Mouse (Mus musculus) cerebellum, adult 18-20 months (tissue): ENCODE measurements around the gene Gm20388.
A peak's percentile ranks its signal among the peaks of the same experiment; 100 is the strongest.

Experiments used
- DNase-seq, 2 experiments: peaks; one replicate each; pipeline ENCODE4 v3.0.0; 2021

Gm20388 gene

DNA sequence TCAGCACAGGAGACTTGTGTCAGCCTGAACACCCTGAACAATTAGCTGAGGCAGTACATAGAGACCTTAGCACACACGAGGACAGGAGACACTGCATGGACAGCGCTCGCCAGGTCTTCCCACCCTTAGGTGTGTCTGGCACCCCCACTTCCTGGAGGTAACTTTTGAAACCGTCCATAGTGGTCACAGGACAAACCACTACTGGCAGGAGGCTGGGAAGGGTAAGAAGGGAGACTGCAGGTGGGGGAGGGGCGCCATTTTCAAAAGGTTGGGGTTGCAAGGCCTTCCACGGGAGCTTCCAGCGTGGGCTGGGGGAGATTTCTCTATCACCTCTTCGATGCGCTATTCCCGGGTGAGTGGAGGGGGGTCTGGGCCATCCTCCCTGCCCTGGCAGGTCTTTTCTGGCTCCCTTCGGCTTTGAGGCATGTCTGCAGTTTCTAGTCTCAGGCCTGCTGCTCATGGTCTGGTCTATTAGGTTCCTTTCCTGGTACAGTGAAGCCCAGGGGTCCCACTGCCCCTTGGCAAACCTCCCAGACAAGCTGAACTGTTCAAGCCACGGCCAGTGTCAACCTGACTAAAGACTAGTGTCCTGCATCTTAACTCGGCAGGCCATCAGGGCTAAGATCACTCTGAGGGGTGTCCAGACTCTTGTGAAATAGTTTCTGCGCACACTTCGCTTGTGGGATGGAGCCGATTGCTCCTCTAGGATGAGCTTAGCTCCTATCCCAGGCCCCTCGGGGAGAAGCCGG, 2521.2 kb downstream of the Gm20388 start:
- no peak for DNase-seq

DNA sequence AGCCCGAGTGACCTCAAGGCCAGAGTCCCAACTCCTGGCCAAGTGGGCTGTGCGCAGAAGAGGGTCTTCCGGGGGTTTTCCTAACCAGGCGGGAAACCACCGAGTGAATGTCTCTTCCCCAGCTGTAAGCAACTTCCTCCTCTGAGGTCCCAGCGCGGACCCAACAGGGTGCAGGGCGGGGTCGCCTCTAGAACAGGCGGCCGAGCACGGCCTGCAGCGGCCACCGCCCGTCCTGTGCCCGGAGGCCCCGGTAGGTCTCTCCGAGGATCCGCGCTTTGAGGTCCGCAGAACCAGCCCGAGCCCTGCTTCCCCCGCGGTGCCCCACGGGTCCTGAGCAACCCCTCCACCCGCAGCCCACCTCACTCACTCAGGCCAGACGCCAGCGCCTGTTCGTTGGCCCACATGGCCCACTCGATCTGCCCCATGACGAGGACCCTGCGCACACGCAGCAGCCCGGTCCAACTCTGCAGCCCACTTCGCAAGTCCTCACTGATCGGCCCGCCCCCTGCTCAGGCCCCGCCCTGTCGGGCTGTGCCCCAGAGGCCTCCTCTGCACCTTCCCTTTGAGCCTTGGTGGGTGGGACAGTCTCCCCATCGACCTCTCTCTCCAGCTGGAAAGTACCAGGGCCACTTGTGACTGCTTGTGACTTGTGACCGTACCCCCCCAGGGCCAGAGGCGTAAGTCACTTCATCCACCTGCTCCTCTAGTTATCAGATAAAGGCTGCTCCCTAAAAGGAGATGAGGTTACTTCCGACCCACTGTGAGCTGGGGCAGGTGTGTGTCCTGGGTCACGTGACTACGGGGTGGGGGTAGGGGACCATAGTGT, 2522.0 kb downstream of the Gm20388 start, which contains the start of gene Cyba:
Gene Cyba, minus strand, starts transcription at position 488 of the 826 bp plus-strand sequence.
- DNase-seq: no peak

- DNase-seq: no peak
Measured at GRCm38 (mm10) chr8:122433269-122433905, 2522.7 kb downstream of the Gm20388 start.

- DNase-seq: no peak
Measured at GRCm38 (mm10) chr8:122435375-122435774, 2524.7 kb downstream of the Gm20388 start.

- no peak for DNase-seq
Measured at GRCm38 (mm10) chr8:122436146-122436545, 2525.5 kb downstream of the Gm20388 start.

- DNase-seq: no peak
Measured at GRCm38 (mm10) chr8:122436586-122437125, 2526.0 kb downstream of the Gm20388 start.

- no peak for DNase-seq
Measured at GRCm38 (mm10) chr8:122437708-122438331, 2527.2 kb downstream of the Gm20388 start.

DNA sequence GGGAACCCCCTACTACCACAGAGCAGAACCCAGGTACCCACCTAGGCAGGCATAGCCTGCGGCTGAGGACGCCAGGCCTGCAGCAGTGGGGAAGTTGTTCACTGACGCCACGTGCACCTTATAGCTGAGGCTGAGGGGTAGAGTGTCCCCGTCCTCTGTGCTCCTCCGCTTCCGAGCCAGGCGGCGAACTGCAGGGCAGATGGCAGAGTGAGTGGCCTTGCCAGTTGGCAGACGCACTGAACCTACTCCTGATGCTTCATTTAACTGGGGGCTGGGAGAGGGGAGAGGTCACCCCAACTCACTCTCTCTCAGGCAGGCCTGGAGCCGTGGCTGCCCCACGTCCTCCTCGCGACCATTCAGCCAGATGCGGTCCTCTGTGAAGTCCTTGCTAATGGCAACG, 2528.7 kb downstream of the Gm20388 start:
- DNase-seq: peak; percentile 77 to 81

DNA sequence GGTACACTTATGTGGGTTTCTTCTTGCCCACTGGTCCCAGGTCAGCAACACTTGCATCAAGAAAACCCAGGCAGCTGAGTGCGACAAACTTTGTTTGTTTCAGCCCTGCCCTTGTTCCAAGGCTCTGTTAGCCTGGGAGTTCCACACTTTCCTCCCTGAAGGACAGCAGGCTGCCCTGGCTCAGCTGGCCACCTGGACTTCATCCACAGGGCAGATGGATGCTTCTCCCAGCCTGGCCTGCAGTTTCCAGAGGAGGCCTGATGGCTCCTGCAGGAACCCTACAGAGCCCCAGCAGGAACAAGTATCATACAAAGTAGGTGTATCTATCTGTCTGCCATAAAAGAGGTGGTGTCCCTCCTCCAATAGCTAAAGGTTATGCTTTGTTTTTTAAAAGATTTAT, 2530.7 kb downstream of the Gm20388 start:
- peak in 1 of 2 experiments; percentile 45 for DNase-seq

- DNase-seq: no peak
Measured at GRCm38 (mm10) chr8:122442356-122442755, 2531.7 kb downstream of the Gm20388 start.

GRCm38 (mm10) chr8:122442781-122443180, 2532.1 kb downstream of the Gm20388 start:
- no peak for DNase-seq

- DNase-seq: peak; percentile 99 to 100
Measured at GRCm38 (mm10) chr8:122443262-122444006, 2532.8 kb downstream of the Gm20388 start, which contains the start of gene Mvd. Mvd (minus strand) TSS chr8:122443422.

DNA sequence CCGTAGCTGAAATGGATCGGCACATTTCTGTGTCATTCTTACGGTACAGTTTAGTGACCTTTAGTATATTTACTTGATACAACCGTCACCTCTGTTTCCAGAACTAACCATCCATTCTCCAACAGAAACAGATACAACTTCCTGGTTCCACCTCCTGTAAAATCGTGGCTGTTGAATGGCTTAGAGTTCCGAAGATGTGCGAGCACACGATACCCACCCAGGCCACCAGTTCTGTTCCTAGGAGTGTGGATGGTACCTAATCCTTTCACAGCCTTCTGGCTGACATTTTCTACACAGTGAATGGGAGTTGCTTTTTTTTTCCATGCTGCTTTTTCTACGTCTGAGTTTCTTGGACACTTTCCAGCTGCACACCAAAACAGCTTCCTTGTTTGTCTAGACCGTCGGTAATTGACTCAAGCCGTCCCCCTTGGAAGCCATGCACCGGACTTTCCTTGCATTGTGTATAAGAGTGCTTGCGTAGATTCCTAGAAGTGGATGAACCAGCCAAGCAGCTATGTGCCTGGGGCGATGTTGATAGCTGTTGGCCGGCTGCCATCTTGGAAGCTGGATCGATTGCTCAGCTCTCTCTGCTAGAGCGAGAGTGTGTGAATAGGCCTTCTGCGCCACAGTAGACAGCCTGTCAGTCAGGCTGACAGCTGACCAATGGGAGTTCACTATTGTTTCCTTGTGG, 2533.6 kb downstream of the Gm20388 start:
- peak; percentile 74 to 77 for DNase-seq

GRCm38 (mm10) chr8:122445203-122445602, 2534.6 kb downstream of the Gm20388 start:
- DNase-seq: no peak

GRCm38 (mm10) chr8:122451161-122451703, 2540.6 kb downstream of the Gm20388 start:
- DNase-seq: no peak

DNA sequence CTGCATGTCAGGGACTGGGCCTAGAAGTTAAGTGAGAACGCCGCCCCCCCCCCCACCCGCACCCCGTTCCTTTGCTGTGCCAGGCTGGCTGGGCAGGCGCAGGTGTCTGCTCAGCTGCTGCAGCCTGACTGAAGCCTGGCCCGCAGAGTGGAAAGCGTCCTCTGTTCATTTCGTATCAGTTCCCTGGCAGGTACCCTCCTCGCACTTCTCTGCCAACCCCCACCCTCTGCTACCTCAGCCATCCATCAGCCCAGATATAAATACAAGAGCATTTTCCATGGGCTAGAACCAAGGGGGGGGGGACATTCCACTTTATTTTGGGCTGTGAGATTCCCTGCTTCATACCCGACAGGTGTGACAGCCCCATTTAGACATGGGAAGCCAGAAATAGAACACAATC, 2541.5 kb downstream of the Gm20388 start:
- DNase-seq: no peak

GRCm38 (mm10) chr8:122454409-122454808, 2543.8 kb downstream of the Gm20388 start:
- DNase-seq: no peak

DNA sequence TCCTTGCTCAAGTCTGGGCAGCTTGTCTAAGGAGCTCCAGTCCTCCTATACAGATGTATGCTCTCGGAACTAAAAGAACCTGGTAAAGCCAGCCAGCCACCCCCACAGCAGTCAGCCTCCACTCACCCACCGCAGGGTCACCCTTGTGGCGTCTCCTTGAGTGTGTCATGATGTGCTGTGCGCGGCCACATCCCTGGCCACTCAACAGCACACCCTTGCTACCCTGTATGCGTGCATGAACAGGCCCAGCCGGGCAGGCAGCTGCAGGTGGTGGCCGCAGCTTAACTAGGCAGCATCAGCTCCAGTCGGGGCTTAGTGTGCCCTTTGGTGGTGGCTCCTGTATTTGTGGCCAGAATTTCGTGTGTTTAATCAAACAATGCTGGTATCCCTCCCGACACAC, 2546.5 kb downstream of the Gm20388 start:
- DNase-seq: no peak

GRCm38 (mm10) chr8:122459218-122459900, 2548.7 kb downstream of the Gm20388 start:
- no peak for DNase-seq

- no peak for DNase-seq
Measured at GRCm38 (mm10) chr8:122459990-122460389, 2549.3 kb downstream of the Gm20388 start.
